Mouse (Mus musculus) CH12.LX (cell line): ENCODE data around the gene Mgat4b.

Source experiments
- CTCF ChIP-seq, 2 experiments: IDR thresholded peaks in 1 of 2; conservative IDR thresholded peaks in 1 of 2; 2 replicates each; pipeline ENCODE4 v1.5.1; 2011 to 2012; ENCODE audit warnings: low read depth in 2 of 2, low read length in 2 of 2, improper control_type of control experiment in 1 of 2, inconsistent platforms in 1 of 2, mild to moderate bottlenecking in 1 of 2, moderate library complexity in 1 of 2
- E2F4 ChIP-seq: IDR thresholded peaks from 2 replicates; pipeline ENCODE4 v1.6.1; 2011; ENCODE audit warnings: low read depth, low read length, improper control_type of control experiment; ENCODE audit not compliant: insufficient replicate concordance
- ELF1 ChIP-seq: IDR thresholded peaks from 2 replicates; pipeline ENCODE4 v1.6.1; 2014; ENCODE audit warnings: low read depth, mild to moderate bottlenecking, inconsistent platforms, low read length, improper control_type of control experiment
- ETS1 ChIP-seq: conservative IDR thresholded peaks from 2 replicates; pipeline ENCODE4 v1.6.1; 2012; ENCODE audit warnings: low read depth, mild to moderate bottlenecking, inconsistent platforms, low read length, improper control_type of control experiment, moderate library complexity
- MEF2A ChIP-seq: IDR thresholded peaks from 2 replicates; pipeline ENCODE4 v1.6.1; 2014; ENCODE audit warnings: low read depth, mild to moderate bottlenecking, inconsistent platforms, low read length, improper control_type of control experiment, borderline replicate concordance
- POLR2A ChIP-seq: IDR thresholded peaks from 2 replicates; pipeline ENCODE4 v1.6.1; 2011; ENCODE audit warnings: low read depth, mild to moderate bottlenecking, improper control_type of control experiment, low read length
- POLR2AphosphoS2 ChIP-seq: IDR thresholded peaks from 2 replicates; pipeline ENCODE4 v1.6.1; 2011; ENCODE audit warnings: low read depth, low read length, improper control_type of control experiment
- TCF12 ChIP-seq: IDR thresholded peaks from 2 replicates; pipeline ENCODE4 v1.6.1; 2014; ENCODE audit warnings: low read depth, mild to moderate bottlenecking, inconsistent platforms, low read length, improper control_type of control experiment
- USF1 ChIP-seq: IDR thresholded peaks from 2 replicates; pipeline ENCODE4 v1.6.1; 2014; ENCODE audit warnings: low read depth, mild to moderate bottlenecking, inconsistent platforms, low read length, improper control_type of control experiment
- ZC3H11A ChIP-seq: IDR thresholded peaks from 2 replicates; pipeline ENCODE4 v1.6.1; 2012; ENCODE audit warnings: low read depth, mild to moderate bottlenecking, inconsistent platforms, low read length, improper control_type of control experiment
- ZKSCAN1 ChIP-seq: IDR thresholded peaks from 2 replicates; pipeline ENCODE4 v1.6.1; 2012; ENCODE audit warnings: low read depth, inconsistent platforms, low read length, improper control_type of control experiment, borderline replicate concordance
- ZNF384 ChIP-seq: IDR thresholded peaks from 2 replicates; pipeline ENCODE4 v1.6.1; 2012; ENCODE audit warnings: low read depth, low read length, improper control_type of control experiment, inconsistent platforms

DNA sequence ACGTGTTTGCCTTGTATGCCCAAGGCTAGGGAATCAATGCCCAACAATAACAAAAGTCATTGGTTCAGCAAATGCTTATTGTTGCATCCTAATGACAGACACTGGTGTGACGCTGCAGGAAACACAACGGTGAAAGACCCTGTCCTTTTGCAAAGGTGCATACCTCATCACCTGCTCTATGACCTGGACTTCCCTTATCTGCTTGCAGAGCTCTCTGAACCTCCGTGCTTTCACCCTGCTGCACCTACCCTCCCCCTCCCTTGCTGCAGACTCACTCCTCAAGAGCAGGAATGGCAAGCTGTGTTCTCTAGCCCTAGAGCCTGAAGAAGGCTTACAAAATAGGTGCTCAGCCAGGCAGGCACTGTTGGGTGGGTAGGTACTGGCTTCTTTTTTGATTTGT lies 15.9 kb upstream of the Mgat4b start:
- TF ChIP-seq CTCF (conservative IDR thresholded peaks at IDR 0.05 in 1 of 2, IDR thresholded peaks at IDR 0.05 in 1 of 2; ENCODE audit: low read depth in 2 of 2, low read length in 2 of 2) (no peak), ZC3H11A (no peak), ZKSCAN1 (no peak), MEF2A (no peak), POLR2AphosphoS2 (no peak), TCF12 (no peak), USF1 (no peak), ELF1 (no peak), ZNF384 (no peak), POLR2A (no peak), ETS1 (no peak), E2F4 (no peak)
